Mouse (Mus musculus): ENCODE results near the gene Defb28. TPM values are rescaled to one million over a fixed set of nuclear protein-coding genes. Genes with fewer than 3 reads are reported as not detected.
A peak's percentile ranks its signal among the peaks of the same experiment; 100 is the strongest.

Gene Defb28
- not detected in 2 replicates for polyA plus RNA-seq (2016; fragmentation: Nextera tagmentation; extraction: Ambion mirVana)

- Histone ChIP-seq H3K36me3 (no peaks in the 10 kb centered on the region), H3K27me3 (ENCODE audit: low read depth, poor library complexity, severe bottlenecking) (no peaks in the 10 kb centered on the region), H3K4me1 (no peaks in the 10 kb centered on the region), H3K27ac (replicated peaks) (no peak within 1 kb of the TSS), H3K4me3 (no peak within 1 kb of the TSS), H3K9me3 (replicated peaks) (no peaks in the 10 kb centered on the region)
- 76% methylated on average over 4 of the region's 4 CpGs for WGBS
- no peak for DNase-seq (ENCODE audit: low spot score)
These were observed at the start of gene Defb28 for GRCm38 (mm10) chr2:152517981-152518380. Gene Defb28, plus strand, starts transcription at chr2:152518255.

GRCm38 (mm10) chr2:152470973-152471372, 47.1 kb upstream of the Defb28 start:
- DNase-seq (ENCODE audit: low spot score): peak; percentile 19

GRCm38 (mm10) chr2:152472434-152472833, 45.6 kb upstream of the Defb28 start:
- no peak for DNase-seq (ENCODE audit: low spot score)
- Histone ChIP-seq H3K4me1 (no peaks in the 10 kb centered on the region), H3K36me3 (no peaks in the 10 kb centered on the region), H3K27me3 (ENCODE audit: low read depth, poor library complexity, severe bottlenecking) (no peaks in the 10 kb centered on the region), H3K9me3 (replicated peaks) (no peaks in the 10 kb centered on the region), H3K4me3 (no peak overlapping the region), H3K27ac (replicated peaks) (no peak overlapping the region)
- 41% methylated on average over 3 of the region's 3 CpGs for WGBS

More at GRCm38 (mm10) chr2:152470973-152471372, 47.1 kb upstream of the Defb28 start:
- Histone ChIP-seq H3K27me3 (ENCODE audit: low read depth, poor library complexity, severe bottlenecking) (no peaks in the 10 kb centered on the region), H3K36me3 (no peaks in the 10 kb centered on the region), H3K4me3 (no peak overlapping the region), H3K4me1 (no peaks in the 10 kb centered on the region), H3K9me3 (replicated peaks) (no peaks in the 10 kb centered on the region), H3K27ac (replicated peaks) (no peak overlapping the region)
- 41% methylated on average over 7 of the region's 7 CpGs for WGBS

- no peaks in the 10 kb centered on the region for H3K27me3 ChIP-seq (ENCODE audit: low read depth, poor library complexity, severe bottlenecking)
- DNase-seq (ENCODE audit: low spot score): no peak
- H3K9me3 ChIP-seq (replicated peaks): no peaks in the 10 kb centered on the region
- H3K27ac ChIP-seq (replicated peaks): no peak within 1 kb of the TSS
- H3K36me3 ChIP-seq: no peaks in the 10 kb centered on the region
- H3K4me3 ChIP-seq: no peak within 1 kb of the TSS
- WGBS: 74% methylated on average over 2 of the region's 2 CpGs
- H3K4me1 ChIP-seq: no peaks in the 10 kb centered on the region
These were observed 41.3 kb upstream of the Defb28 start, which contains the start of gene Defb20 for GRCm38 (mm10) chr2:152476763-152477162. Gene Defb20, plus strand, starts transcription at chr2:152477063.

GRCm38 (mm10) chr2:152480881-152481280, 37.2 kb upstream of the Defb28 start:
- DNase-seq (ENCODE audit: low spot score): no peak
- H3K27ac ChIP-seq (replicated peaks): no peak overlapping the region
- 85% methylated on average over 3 of the region's 3 CpGs for WGBS
- H3K36me3 ChIP-seq: no peaks in the 10 kb centered on the region
- H3K4me1 ChIP-seq: no peaks in the 10 kb centered on the region
- no peaks in the 10 kb centered on the region for H3K27me3 ChIP-seq (ENCODE audit: low read depth, poor library complexity, severe bottlenecking)
- no peaks in the 10 kb centered on the region for H3K9me3 ChIP-seq (replicated peaks)
- no peak overlapping the region for H3K4me3 ChIP-seq

GRCm38 (mm10) chr2:152481726-152482125, 36.3 kb upstream of the Defb28 start:
- H3K27ac ChIP-seq (replicated peaks): no peak overlapping the region
- H3K9me3 ChIP-seq (replicated peaks): no peaks in the 10 kb centered on the region
- H3K4me3 ChIP-seq: no peak overlapping the region
- no peaks in the 10 kb centered on the region for H3K36me3 ChIP-seq
- 91% methylated on average over 7 of the region's 7 CpGs for WGBS
- DNase-seq (ENCODE audit: low spot score): no peak
- H3K4me1 ChIP-seq: no peaks in the 10 kb centered on the region
- no peaks in the 10 kb centered on the region for H3K27me3 ChIP-seq (ENCODE audit: low read depth, poor library complexity, severe bottlenecking)

GRCm38 (mm10) chr2:152487024-152487423, 31.0 kb upstream of the Defb28 start:
- Histone ChIP-seq H3K9me3 (replicated peaks) (no peaks in the 10 kb centered on the region), H3K27me3 (ENCODE audit: low read depth, poor library complexity, severe bottlenecking) (no peaks in the 10 kb centered on the region), H3K36me3 (no peaks in the 10 kb centered on the region), H3K4me1 (no peaks in the 10 kb centered on the region), H3K4me3 (no peak overlapping the region), H3K27ac (replicated peaks) (no peak overlapping the region)
- whole genome bisulfite sequencing: 78% methylated on average over 2 of the region's 2 CpGs
- no peak for DNase-seq (ENCODE audit: low spot score)

GRCm38 (mm10) chr2:152490038-152490437, 28.0 kb upstream of the Defb28 start, which contains the start of gene Defb22:
Gene Defb22, minus strand, starts transcription at chr2:152490138.
- Histone ChIP-seq H3K36me3 (no peaks in the 10 kb centered on the region), H3K27me3 (ENCODE audit: low read depth, poor library complexity, severe bottlenecking) (no peaks in the 10 kb centered on the region), H3K9me3 (replicated peaks) (no peaks in the 10 kb centered on the region), H3K27ac (replicated peaks) (no peak within 1 kb of the TSS), H3K4me1 (no peaks in the 10 kb centered on the region), H3K4me3 (no peak within 1 kb of the TSS)
- DNase-seq (ENCODE audit: low spot score): no peak

GRCm38 (mm10) chr2:152493151-152493550, 24.9 kb upstream of the Defb28 start:
- no peaks in the 10 kb centered on the region for H3K36me3 ChIP-seq
- no peaks in the 10 kb centered on the region for H3K4me1 ChIP-seq
- no peak overlapping the region for H3K27ac ChIP-seq (replicated peaks)
- H3K9me3 ChIP-seq (replicated peaks): no peaks in the 10 kb centered on the region
- DNase-seq (ENCODE audit: low spot score): no peak
- H3K27me3 ChIP-seq (ENCODE audit: low read depth, poor library complexity, severe bottlenecking): no peaks in the 10 kb centered on the region
- 83% methylated on average over 6 of the region's 6 CpGs for WGBS
- H3K4me3 ChIP-seq: no peak overlapping the region

GRCm38 (mm10) chr2:152498020-152498419, 20.0 kb upstream of the Defb28 start:
- no peak overlapping the region for H3K27ac ChIP-seq (replicated peaks)
- 81% methylated on average over 6 of the region's 6 CpGs for WGBS
- DNase-seq (ENCODE audit: low spot score): no peak
- no peaks in the 10 kb centered on the region for H3K27me3 ChIP-seq (ENCODE audit: low read depth, poor library complexity, severe bottlenecking)
- H3K4me3 ChIP-seq: no peak overlapping the region
- H3K36me3 ChIP-seq: no peaks in the 10 kb centered on the region
- no peaks in the 10 kb centered on the region for H3K4me1 ChIP-seq
- H3K9me3 ChIP-seq (replicated peaks): no peaks in the 10 kb centered on the region

- WGBS: 82% methylated on average over 7 of the region's 7 CpGs
- no peaks in the 10 kb centered on the region for H3K36me3 ChIP-seq
- DNase-seq (ENCODE audit: low spot score): no peak
- no peaks in the 10 kb centered on the region for H3K9me3 ChIP-seq (replicated peaks)
- no peaks in the 10 kb centered on the region for H3K4me1 ChIP-seq
- no peak overlapping the region for H3K27ac ChIP-seq (replicated peaks)
- no peaks in the 10 kb centered on the region for H3K27me3 ChIP-seq (ENCODE audit: low read depth, poor library complexity, severe bottlenecking)
- H3K4me3 ChIP-seq: no peak overlapping the region
These were observed 17.7 kb upstream of the Defb28 start for GRCm38 (mm10) chr2:152500204-152500862.

GRCm38 (mm10) chr2:152500863-152501229, 17.2 kb upstream of the Defb28 start:
- Histone ChIP-seq H3K27me3 (ENCODE audit: low read depth, poor library complexity, severe bottlenecking) (no peaks in the 10 kb centered on the region), H3K4me3 (no peak overlapping the region), H3K9me3 (replicated peaks) (no peaks in the 10 kb centered on the region), H3K27ac (replicated peaks) (no peak overlapping the region), H3K36me3 (no peaks in the 10 kb centered on the region), H3K4me1 (no peaks in the 10 kb centered on the region)
- DNase-seq (ENCODE audit: low spot score): no peak
- WGBS: 76% methylated on average over 6 of the region's 6 CpGs

GRCm38 (mm10) chr2:152503950-152504349, 14.1 kb upstream of the Defb28 start:
- WGBS: 92% methylated on average over 2 of the region's 2 CpGs

More at GRCm38 (mm10) chr2:152503950-152504349, 14.1 kb upstream of the Defb28 start:
- DNase-seq (ENCODE audit: low spot score): no peak
- no peak overlapping the region for H3K27ac ChIP-seq (replicated peaks)
- H3K27me3 ChIP-seq (ENCODE audit: low read depth, poor library complexity, severe bottlenecking): no peaks in the 10 kb centered on the region
- no peaks in the 10 kb centered on the region for H3K4me1 ChIP-seq
- H3K4me3 ChIP-seq: no peak overlapping the region
- no peaks in the 10 kb centered on the region for H3K9me3 ChIP-seq (replicated peaks)
- no peaks in the 10 kb centered on the region for H3K36me3 ChIP-seq
